Mouse (Mus musculus): Measurements from ENCODE around the gene Hectd1. TPM values are rescaled to one million over a fixed set of nuclear protein-coding genes. Genes with fewer than 3 reads are reported as not detected.

Gene Hectd1
- polyA plus RNA-seq, 1 experiment from 2014 or later = 32.3 TPM

DNA sequence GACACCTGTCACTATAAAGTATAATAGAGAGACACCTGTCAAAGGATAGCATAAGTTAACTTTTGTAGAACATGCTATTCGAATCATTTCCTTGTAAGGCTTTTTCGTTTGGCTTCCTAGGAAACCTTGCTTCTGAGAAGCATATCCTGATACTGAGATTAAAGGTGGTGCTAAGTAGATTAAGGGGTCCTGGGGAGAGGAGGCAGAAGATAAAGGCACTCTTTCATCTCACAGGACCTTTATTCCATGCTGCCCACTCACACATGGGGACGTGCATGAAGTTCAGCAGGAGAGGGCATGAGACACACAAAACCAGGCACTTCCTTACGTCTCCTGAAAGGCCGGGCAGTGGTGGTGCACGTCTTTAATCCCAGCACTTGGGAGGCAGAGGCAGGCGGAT is 26.1 kb upstream of the Hectd1 start:
- H3K27me3 ChIP-seq (ENCODE audit: poor library complexity, severe bottlenecking) = no peaks in the 10 kb centered on the region
- no peak overlapping the region for H3K4me3 ChIP-seq
- no peaks in the 10 kb centered on the region for H3K9me3 ChIP-seq
- WGBS = 76% methylated on average over 7 of the region's 7 CpGs
- no peaks in the 10 kb centered on the region for H3K4me1 ChIP-seq
- no peaks in the 10 kb centered on the region for H3K36me3 ChIP-seq (replicated peaks)
- DNase-seq (ENCODE audit: extremely low spot score, low spot score) = no peak
- no peak overlapping the region for H3K27ac ChIP-seq

GRCm38 (mm10) chr12:51851617-51852016 is 22.3 kb upstream of the Hectd1 start:
- DNase-seq (ENCODE audit: extremely low spot score, low spot score) = no peak
- Histone ChIP-seq H3K27ac (no peak overlapping the region), H3K36me3 (replicated peaks) (no peaks in the 10 kb centered on the region), H3K4me1 (no peaks in the 10 kb centered on the region), H3K27me3 (ENCODE audit: poor library complexity, severe bottlenecking) (no peaks in the 10 kb centered on the region), H3K4me3 (no peak overlapping the region), H3K9me3 (no peaks in the 10 kb centered on the region)
- WGBS = 90% methylated on average over 4 of the region's 4 CpGs

GRCm38 (mm10) chr12:51851155-51851554 is 21.8 kb upstream of the Hectd1 start:
- Histone ChIP-seq H3K27ac (no peak overlapping the region), H3K9me3 (no peaks in the 10 kb centered on the region), H3K27me3 (ENCODE audit: poor library complexity, severe bottlenecking) (no peaks in the 10 kb centered on the region), H3K4me1 (no peaks in the 10 kb centered on the region), H3K36me3 (replicated peaks) (no peaks in the 10 kb centered on the region), H3K4me3 (no peak overlapping the region)
- DNase-seq (ENCODE audit: extremely low spot score, low spot score) = no peak
- 82% methylated on average over 3 of the region's 3 CpGs for WGBS

GRCm38 (mm10) chr12:51850339-51850738 is 21.0 kb upstream of the Hectd1 start:
- 89% methylated on average over 4 of the region's 4 CpGs for WGBS
- no peaks in the 10 kb centered on the region for H3K27me3 ChIP-seq (ENCODE audit: poor library complexity, severe bottlenecking)
- H3K36me3 ChIP-seq (replicated peaks) = no peaks in the 10 kb centered on the region
- no peak for DNase-seq (ENCODE audit: extremely low spot score, low spot score)
- no peak overlapping the region for H3K27ac ChIP-seq
- no peaks in the 10 kb centered on the region for H3K9me3 ChIP-seq
- no peak overlapping the region for H3K4me3 ChIP-seq
- H3K4me1 ChIP-seq = no peaks in the 10 kb centered on the region

GRCm38 (mm10) chr12:51849902-51850301 is 20.6 kb upstream of the Hectd1 start:
- WGBS = 96% methylated on average over 2 of the region's 2 CpGs
- DNase-seq (ENCODE audit: extremely low spot score, low spot score) = no peak
- H3K4me1 ChIP-seq = peaks cover 3% of the 10 kb centered on the region; the same call in 1 of the 2 replicates
- no peak overlapping the region for H3K4me3 ChIP-seq
- no peaks in the 10 kb centered on the region for H3K9me3 ChIP-seq
- no peak overlapping the region for H3K27ac ChIP-seq
- H3K27me3 ChIP-seq (ENCODE audit: poor library complexity, severe bottlenecking) = no peaks in the 10 kb centered on the region
- H3K36me3 ChIP-seq (replicated peaks) = no peaks in the 10 kb centered on the region

DNA sequence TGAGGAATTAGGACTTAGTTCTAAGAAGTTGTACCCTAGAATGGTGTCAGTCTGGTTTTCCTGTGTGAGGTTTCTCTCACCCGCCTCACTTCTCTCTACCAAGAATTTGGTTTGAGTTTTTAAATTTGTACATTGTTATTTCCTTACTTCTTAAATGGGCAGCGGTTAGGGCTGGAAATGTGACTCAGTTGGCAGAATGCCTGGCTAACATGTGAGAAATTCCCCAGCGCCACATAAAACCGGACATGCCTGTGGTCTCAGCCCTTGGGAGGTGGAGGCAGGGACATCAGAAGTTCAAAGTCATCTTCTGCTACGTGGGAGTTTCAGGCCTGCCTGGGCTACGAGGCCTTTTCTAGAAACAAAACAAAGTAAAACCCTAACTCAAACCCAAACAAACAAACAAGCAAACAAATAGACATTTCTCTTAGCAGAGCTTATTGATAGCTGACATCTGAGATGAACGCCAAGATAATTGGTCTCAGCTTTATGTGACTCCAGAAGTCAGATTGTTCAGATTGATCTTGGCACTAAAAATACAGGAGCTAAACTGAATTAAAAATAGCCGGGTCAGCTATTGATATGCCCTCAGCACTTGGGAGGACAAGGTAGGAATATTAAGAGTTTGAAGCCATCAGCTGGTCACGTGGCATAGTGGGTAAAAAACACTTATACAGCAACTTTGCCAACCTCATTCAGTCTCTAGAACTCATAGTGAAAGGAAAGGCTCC is 18.8 kb upstream of the Hectd1 start:
- H3K36me3 ChIP-seq (replicated peaks) = no peaks in the 10 kb centered on the region
- 90% methylated on average over 9 of the region's 9 CpGs for WGBS
- H3K9me3 ChIP-seq = no peaks in the 10 kb centered on the region
- peaks cover 8% of the 10 kb centered on the region for H3K27me3 ChIP-seq (ENCODE audit: poor library complexity, severe bottlenecking)
- peaks cover 20% of the 10 kb centered on the region for H3K4me1 ChIP-seq
- no peak overlapping the region for H3K27ac ChIP-seq
- no peak overlapping the region for H3K4me3 ChIP-seq
- no peak for DNase-seq (ENCODE audit: extremely low spot score, low spot score)

GRCm38 (mm10) chr12:51845261-51845660 is 15.9 kb upstream of the Hectd1 start:
- Histone ChIP-seq H3K27me3 (ENCODE audit: poor library complexity, severe bottlenecking) (peaks cover 11% of the 10 kb centered on the region), H3K36me3 (replicated peaks) (no peaks in the 10 kb centered on the region), H3K4me1 (peaks cover 29% of the 10 kb centered on the region), H3K9me3 (no peaks in the 10 kb centered on the region), H3K27ac (peak overlapping the region; percentile 85), H3K4me3 (peak overlapping the region; percentile 57)
- 34% methylated on average over 1 of the region's 1 CpGs for WGBS
- no peak for DNase-seq (ENCODE audit: extremely low spot score, low spot score)

- DNase-seq (ENCODE audit: extremely low spot score, low spot score) = peak; percentile 85
- H3K4me3 ChIP-seq = peak overlapping the region; percentile 57
- H3K9me3 ChIP-seq = no peaks in the 10 kb centered on the region
- peaks cover 11% of the 10 kb centered on the region for H3K27me3 ChIP-seq (ENCODE audit: poor library complexity, severe bottlenecking)
- H3K27ac ChIP-seq = peak overlapping the region; percentile 85
- H3K4me1 ChIP-seq = peaks cover 29% of the 10 kb centered on the region
- under 1% methylated on average over 17 of the region's 17 CpGs for WGBS
- no peaks in the 10 kb centered on the region for H3K36me3 ChIP-seq (replicated peaks)
Measured at GRCm38 (mm10) chr12:51844771-51845256, 15.5 kb upstream of the Hectd1 start.

- peak overlapping the region; percentile 57 for H3K4me3 ChIP-seq
- no peaks in the 10 kb centered on the region for H3K36me3 ChIP-seq (replicated peaks)
- no peak for DNase-seq (ENCODE audit: extremely low spot score, low spot score)
- H3K4me1 ChIP-seq = peaks cover 29% of the 10 kb centered on the region
- H3K9me3 ChIP-seq = no peaks in the 10 kb centered on the region
- peaks cover 11% of the 10 kb centered on the region for H3K27me3 ChIP-seq (ENCODE audit: poor library complexity, severe bottlenecking)
- WGBS = 33% methylated on average over 15 of the region's 15 CpGs
- peak overlapping the region; percentile 85 for H3K27ac ChIP-seq
Measured at GRCm38 (mm10) chr12:51843576-51844520, 14.5 kb upstream of the Hectd1 start.

DNA sequence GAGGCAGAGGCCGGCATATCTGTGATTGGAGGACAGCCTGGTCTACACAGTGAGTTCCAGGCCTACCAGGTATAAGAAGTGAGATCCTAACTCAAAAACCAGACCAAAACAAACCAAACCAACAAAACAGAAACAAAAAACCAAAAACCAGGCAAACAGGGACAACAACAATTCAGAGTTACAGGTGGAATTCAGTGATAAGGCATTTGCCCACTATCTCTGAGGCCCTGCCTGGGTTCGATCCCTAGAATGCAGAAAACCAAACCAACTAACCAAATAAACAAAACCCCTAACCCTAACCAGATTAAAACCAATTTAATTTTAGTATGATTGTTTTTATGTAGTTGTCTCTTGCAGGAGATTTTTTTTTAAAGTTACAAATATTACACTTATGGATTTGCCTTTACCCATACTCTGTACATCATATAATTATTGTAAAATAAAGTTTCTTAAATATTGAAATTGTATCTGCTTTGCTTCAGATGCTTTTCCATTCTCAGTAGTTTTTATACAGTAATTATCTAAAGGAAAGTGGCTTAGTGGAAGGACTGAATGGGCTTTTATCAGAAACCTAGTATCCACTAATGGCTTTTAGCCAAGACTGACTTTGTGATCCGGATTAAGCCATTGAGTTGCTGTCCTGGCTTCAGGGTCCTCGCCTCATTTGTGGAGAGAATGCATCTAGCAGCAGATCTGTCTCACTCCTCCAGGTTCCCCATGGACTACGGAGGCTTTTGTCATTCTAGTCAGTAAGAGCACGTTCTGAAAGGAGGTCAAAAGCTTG is 12.9 kb upstream of the Hectd1 start:
- Histone ChIP-seq H3K9me3 (no peaks in the 10 kb centered on the region), H3K27ac (no peak overlapping the region), H3K27me3 (ENCODE audit: poor library complexity, severe bottlenecking) (peaks cover 11% of the 10 kb centered on the region), H3K4me3 (no peak overlapping the region), H3K4me1 (peaks cover 29% of the 10 kb centered on the region), H3K36me3 (replicated peaks) (no peaks in the 10 kb centered on the region)
- 41% methylated on average over 6 of the region's 6 CpGs for WGBS
- no peak for DNase-seq (ENCODE audit: extremely low spot score, low spot score)

DNA sequence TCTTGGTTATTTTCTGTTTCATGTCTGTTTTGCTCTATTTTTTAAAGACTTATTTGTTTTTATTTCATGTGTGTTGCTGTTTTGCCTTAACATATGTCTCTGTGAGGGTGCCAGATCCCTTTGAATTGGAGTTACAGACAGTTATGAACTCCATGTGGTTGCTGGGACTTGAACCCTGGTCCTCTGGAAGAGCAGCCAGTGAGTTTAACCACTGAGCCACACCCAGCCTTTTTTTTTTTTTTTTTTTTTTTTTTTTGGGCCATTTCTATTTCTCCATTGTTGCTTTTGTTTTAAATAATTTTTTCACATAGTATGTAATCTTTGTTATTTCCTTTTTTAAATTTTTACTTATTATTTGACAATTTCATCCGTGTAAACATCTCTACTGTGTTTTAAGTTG is 10.5 kb upstream of the Hectd1 start:
- peaks cover 11% of the 10 kb centered on the region for H3K27me3 ChIP-seq (ENCODE audit: poor library complexity, severe bottlenecking)
- H3K36me3 ChIP-seq (replicated peaks) = no peaks in the 10 kb centered on the region
- H3K4me1 ChIP-seq = peaks cover 25% of the 10 kb centered on the region
- no peaks in the 10 kb centered on the region for H3K9me3 ChIP-seq
- no peak for DNase-seq (ENCODE audit: extremely low spot score, low spot score)
- 88% methylated on average over 1 of the region's 1 CpGs for WGBS
- H3K4me3 ChIP-seq = no peak overlapping the region
- no peak overlapping the region for H3K27ac ChIP-seq

- H3K9me3 ChIP-seq = no peaks in the 10 kb centered on the region
- H3K4me1 ChIP-seq = peaks cover 7% of the 10 kb centered on the region
- peaks cover 15% of the 10 kb centered on the region for H3K27me3 ChIP-seq (ENCODE audit: poor library complexity, severe bottlenecking)
- no peaks in the 10 kb centered on the region for H3K36me3 ChIP-seq (replicated peaks)
- 60% methylated on average over 3 of the region's 3 CpGs for WGBS
- no peak overlapping the region for H3K27ac ChIP-seq
- H3K4me3 ChIP-seq = no peak overlapping the region
- no peak for DNase-seq (ENCODE audit: extremely low spot score, low spot score)
Measured at GRCm38 (mm10) chr12:51835219-51835618, 5.9 kb upstream of the Hectd1 start.

Measured in forebrain, embryonic 10.5 days (tissue).